Mouse (Mus musculus) hindbrain, embryonic 14.5 days (tissue): Measurements from ENCODE around the gene Fbxl17. TPM values are rescaled to one million over a fixed set of nuclear protein-coding genes. Genes with fewer than 3 reads are reported as not detected.

Source experiments
- ATAC-seq: fragments of 200-750 bp; cut with Nextera tagmentation; 2 replicates; pipeline ENCODE4 v1.8.0; 2017; ENCODE audit warnings: moderate number of reproducible peaks, mild to moderate bottlenecking, moderate TSS enrichment, moderate library complexity; ENCODE audit not compliant: low FRiP score
- DNase-seq: peaks from one replicate; pipeline ENCODE4 v3.0.0-alpha.2; 2015; ENCODE audit warnings: low spot score
- H3K27ac ChIP-seq: fragments of 300-500 bp; sonication (generic); 2 replicates; pipeline ENCODE4 v1.5.1; 2014; ENCODE audit warnings: mild to moderate bottlenecking, moderate library complexity
- H3K27me3 ChIP-seq: fragments of 300-500 bp; sonication (generic); 2 replicates; pipeline ENCODE4 v1.6.1; 2014; ENCODE audit warnings: mild to moderate bottlenecking, low read length, mixed read lengths; ENCODE audit not compliant: control insufficient read depth, insufficient read depth
- H3K36me3 ChIP-seq: fragments of 300-500 bp; sonication (generic); replicated peaks from 2 replicates; pipeline ENCODE4 v1.6.1; 2014; ENCODE audit not compliant: control insufficient read depth, insufficient read depth
- H3K4me1 ChIP-seq: fragments of 300-500 bp; sonication (generic); replicated peaks from 2 replicates; pipeline ENCODE4 v1.6.1; 2014; ENCODE audit warnings: antibody characterized with exemption, low read length, mixed read lengths; ENCODE audit not compliant: control insufficient read depth, insufficient read depth
- H3K4me2 ChIP-seq: fragments of 300-500 bp; sonication (generic); replicated peaks from 2 replicates; pipeline ENCODE4 v1.6.1; 2014; ENCODE audit warnings: mild to moderate bottlenecking, moderate library complexity
- H3K4me3 ChIP-seq: fragments of 300-500 bp; sonication (generic); replicated peaks from 2 replicates; pipeline ENCODE4 v1.5.1; 2014; ENCODE audit warnings: mild to moderate bottlenecking, low read length
- H3K9ac ChIP-seq: fragments of 300-500 bp; sonication (generic); 2 replicates; pipeline ENCODE4 v1.6.1; 2014
- H3K9me3 ChIP-seq: fragments of 300-500 bp; sonication (generic); 2 replicates; pipeline ENCODE4 v1.6.1; 2016; ENCODE audit warnings: low read length; ENCODE audit not compliant: control insufficient read depth
- whole genome bisulfite sequencing: fragments of 180-500 bp; shearing (Covaris S2); extraction: QIAGEN DNeasy Blood & Tissue Kit; methylation state at CpG from one replicate; pipeline ENCODE4 v1.1.7; 2014; 5-methylcytosine and 5-hydroxymethylcytosine counted together
- polyA plus RNA-seq: library from polyadenylated mRNA; unstranded; fragments of >200 nt; fragmentation: Nextera tagmentation; extraction: Ambion mirVana; gene quantifications from 2 replicates; pipeline ENCODE4 v1.2.1, GENCODE M21; 2014

The Fbxl17 gene
- polyA plus RNA-seq, 1 experiment from 2014 or later, result 14.5 TPM

DNA sequence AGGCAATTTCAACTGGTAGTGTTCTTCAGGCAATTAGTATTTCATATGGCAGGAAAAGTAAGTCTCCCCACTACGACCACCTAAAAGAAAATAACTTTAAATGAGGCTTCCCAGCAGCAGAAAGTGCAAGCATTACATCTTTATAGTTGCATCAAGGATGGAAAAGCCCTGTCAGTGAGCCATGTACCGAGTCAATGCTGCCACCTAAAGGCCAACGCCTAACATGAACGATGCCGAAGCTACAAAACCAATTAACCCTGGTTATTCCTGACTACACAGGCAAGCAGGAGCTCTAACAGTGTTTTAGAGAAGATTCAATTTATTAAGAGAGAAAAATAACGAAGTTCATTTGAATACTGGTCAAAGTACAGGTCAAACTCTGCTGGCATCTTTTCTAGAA is 32.0 kb downstream of the Fbxl17 start:
- H3K27ac ChIP-seq, result no peak overlapping the region
- H3K36me3 ChIP-seq, result 0 out of 2 replicates have a peak, but pooled peaks cover 3% of the 10 kb centered on the region
- no peaks in the 10 kb centered on the region for H3K9me3 ChIP-seq
- DNase-seq, result peak; percentile 89
- H3K27me3 ChIP-seq, result no peaks in the 10 kb centered on the region
- H3K4me2 ChIP-seq, result no peak overlapping the region
- whole genome bisulfite sequencing, result 3% methylated on average over 6 of the region's 6 CpGs
- H3K9ac ChIP-seq, result no peak overlapping the region
- no peak overlapping the region for H3K4me3 ChIP-seq
- 0 out of 2 replicates have a peak, but pooled peaks cover 4% of the 10 kb centered on the region for H3K4me1 ChIP-seq
- peak; percentile 60; the same call in 1 of the 2 replicates for ATAC-seq

DNA sequence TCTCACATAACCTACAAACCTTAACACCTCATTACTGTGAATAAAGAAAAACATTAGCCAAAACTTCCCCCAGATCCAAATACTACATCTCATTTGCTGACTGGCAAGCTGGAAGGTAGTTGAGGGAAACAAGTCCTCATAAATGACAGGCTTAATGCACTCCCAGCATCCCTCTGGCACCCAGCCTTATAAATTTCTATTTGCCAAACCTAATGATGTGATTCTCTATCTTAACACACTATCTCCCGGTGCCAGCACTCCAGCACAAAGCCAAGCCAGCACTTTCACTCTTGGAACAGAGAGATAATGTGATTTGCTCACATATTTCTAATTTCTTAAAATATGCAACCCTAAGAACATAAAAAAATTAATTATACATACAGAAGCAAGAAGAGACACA is 34.6 kb downstream of the Fbxl17 start:
- ATAC-seq (no peak), DNase-seq (peak; percentile 50)
- H3K9me3 ChIP-seq, result no peaks in the 10 kb centered on the region
- WGBS, result 48% methylated on average over 1 of the region's 1 CpGs
- no peak overlapping the region for H3K4me2 ChIP-seq
- no peak overlapping the region for H3K9ac ChIP-seq
- H3K4me1 ChIP-seq, result 0 out of 2 replicates have a peak, but pooled peaks cover 4% of the 10 kb centered on the region
- H3K4me3 ChIP-seq, result no peak overlapping the region
- 0 out of 2 replicates have a peak, but pooled peaks cover 3% of the 10 kb centered on the region for H3K36me3 ChIP-seq
- no peaks in the 10 kb centered on the region for H3K27me3 ChIP-seq
- no peak overlapping the region for H3K27ac ChIP-seq

DNA sequence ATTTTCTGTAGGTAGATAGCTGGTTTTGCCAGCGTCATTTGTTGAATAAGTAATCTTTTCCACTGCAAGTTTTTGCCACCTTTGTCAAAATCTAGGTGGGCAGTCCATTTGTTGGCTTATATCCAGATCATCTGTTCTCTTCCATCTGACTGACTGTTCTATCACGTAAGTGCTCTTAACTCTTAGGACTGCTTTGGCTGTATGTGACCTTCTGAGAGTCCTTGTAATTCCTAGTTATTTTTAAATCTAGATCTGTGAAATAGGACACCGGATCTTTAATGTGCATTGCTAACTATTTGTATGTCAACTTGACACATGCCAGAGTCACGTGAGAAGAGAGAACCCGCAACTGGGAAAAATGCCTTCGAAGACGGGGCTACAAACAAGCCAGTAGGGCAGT is 37.3 kb downstream of the Fbxl17 start:
- no peak for DNase-seq
- no peak overlapping the region for H3K4me3 ChIP-seq
- 88% methylated on average over 7 of the region's 7 CpGs for WGBS
- no peaks in the 10 kb centered on the region for H3K27me3 ChIP-seq
- H3K4me2 ChIP-seq, result no peak overlapping the region
- no peak overlapping the region for H3K9ac ChIP-seq
- no peaks in the 10 kb centered on the region for H3K9me3 ChIP-seq
- ATAC-seq, result no peak
- 0 out of 2 replicates have a peak, but pooled peaks cover 4% of the 10 kb centered on the region for H3K4me1 ChIP-seq
- no peaks in the 10 kb centered on the region for H3K36me3 ChIP-seq
- no peak overlapping the region for H3K27ac ChIP-seq

DNA sequence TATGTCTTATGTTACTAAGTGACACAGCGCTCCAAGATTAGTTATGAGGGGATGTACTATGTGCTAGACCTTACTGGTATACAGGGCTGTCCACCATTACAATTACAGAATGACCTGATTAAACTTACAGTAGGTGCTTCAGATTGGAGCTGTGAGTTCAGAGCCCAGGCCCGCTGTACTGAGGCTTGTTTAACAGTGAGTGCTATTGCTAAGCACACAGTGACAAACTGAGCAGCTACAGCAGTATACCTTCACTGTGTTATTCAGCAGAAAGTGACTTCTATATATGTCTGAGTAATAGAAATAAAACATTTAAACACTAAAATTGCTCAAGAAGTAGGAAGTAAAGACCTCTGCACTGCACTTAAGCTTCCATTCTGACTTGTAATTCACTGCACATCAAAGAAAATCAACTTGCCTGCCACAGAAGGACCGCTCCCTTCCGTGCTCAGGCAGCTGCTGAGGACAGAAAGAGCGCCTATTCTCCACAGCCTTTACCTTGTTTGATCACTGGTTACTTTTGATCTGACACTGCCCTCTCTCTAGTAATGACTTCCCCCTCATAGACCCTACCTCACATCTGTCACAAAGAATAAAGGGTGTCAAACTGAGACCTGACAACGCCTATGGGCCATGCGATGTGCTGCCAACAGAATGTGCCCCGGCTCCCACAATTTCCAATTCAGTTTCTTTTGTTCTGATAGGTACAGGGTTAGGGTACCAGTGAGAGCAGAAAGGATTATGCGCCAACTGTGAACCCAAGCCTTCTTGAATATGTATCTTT is 39.9 kb downstream of the Fbxl17 start:
- Histone ChIP-seq H3K4me2 (no peak overlapping the region), H3K36me3 (no peaks in the 10 kb centered on the region), H3K9me3 (no peaks in the 10 kb centered on the region), H3K27me3 (no peaks in the 10 kb centered on the region), H3K4me1 (no peaks in the 10 kb centered on the region), H3K9ac (no peak overlapping the region), H3K4me3 (no peak overlapping the region), H3K27ac (no peak overlapping the region)
- ATAC-seq, result peak; percentile 74
- WGBS, result 35% methylated on average over 9 of the region's 9 CpGs
- no peak for DNase-seq

DNA sequence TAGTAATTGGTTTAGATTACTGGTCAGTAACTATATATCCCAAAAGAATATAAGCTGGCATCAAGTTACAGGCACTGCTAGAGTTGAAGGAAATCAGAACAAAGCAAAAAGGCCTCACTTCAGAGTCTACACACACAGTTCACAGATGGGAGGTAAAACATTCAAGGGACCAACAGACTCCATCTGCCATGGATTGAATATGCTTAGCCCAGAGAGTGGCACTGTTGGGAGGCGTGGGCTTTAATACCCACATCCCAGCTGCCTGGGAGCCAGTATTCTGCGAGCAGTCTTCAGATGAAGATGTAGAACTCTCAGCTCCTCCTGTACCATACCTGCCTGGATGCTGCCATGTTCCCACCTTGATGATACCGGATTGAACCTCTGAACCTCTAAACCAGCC is 41.8 kb downstream of the Fbxl17 start:
- Histone ChIP-seq H3K27me3 (no peaks in the 10 kb centered on the region), H3K4me3 (no peak overlapping the region), H3K9me3 (no peaks in the 10 kb centered on the region), H3K4me1 (no peaks in the 10 kb centered on the region), H3K27ac (no peak overlapping the region), H3K9ac (no peak overlapping the region), H3K36me3 (no peaks in the 10 kb centered on the region), H3K4me2 (no peak overlapping the region)
- WGBS, result 90% methylated on average over 3 of the region's 3 CpGs
- DNase-seq, result no peak
- no peak for ATAC-seq

DNA sequence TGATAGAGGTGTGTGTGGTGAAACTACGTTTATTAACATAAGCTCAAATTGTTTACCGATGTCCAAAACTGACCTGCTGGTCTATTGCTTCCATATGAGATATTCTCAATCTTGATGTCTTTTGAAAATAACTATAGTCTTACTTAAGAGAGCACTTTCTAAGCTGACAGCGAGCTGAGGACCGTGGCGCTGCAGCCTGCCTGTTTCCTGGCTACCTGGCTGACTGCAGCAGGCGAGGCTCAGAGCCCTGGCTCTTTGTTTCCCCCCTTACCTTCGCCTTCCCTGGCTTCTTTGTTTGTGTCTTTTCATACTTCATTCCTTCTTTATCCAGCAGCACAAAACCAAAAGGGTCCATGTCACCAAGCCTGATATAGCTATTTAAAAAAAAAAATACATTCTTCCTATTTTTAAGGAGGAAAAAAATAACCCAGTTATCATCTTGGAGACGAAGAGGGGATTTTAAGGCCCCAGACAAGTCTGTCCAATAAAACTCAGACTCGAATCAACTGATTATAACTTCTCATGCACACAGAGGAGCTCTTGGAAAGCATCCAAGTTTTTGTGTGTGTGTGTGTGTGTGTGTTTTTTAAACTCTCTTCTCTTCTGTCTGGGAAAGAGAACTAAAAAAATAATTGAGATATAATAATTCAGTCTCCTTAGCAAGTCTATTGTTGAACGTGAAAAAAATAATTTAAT is 48.4 kb downstream of the Fbxl17 start:
- H3K27ac ChIP-seq, result peak overlapping the region; percentile 71
- peak overlapping the region; percentile 36; the same call in 1 of the 2 replicates for H3K9ac ChIP-seq
- 56% methylated on average over 10 of the region's 10 CpGs for WGBS
- DNase-seq (peak; percentile 48), ATAC-seq (no peak)
- H3K4me2 ChIP-seq, result peak overlapping the region; percentile 32
- H3K4me3 ChIP-seq, result no peak overlapping the region
- H3K36me3 ChIP-seq, result no peaks in the 10 kb centered on the region
- H3K4me1 ChIP-seq, result 0 out of 2 replicates have a peak, but pooled peaks cover 4% of the 10 kb centered on the region
- H3K27me3 ChIP-seq, result no peaks in the 10 kb centered on the region
- H3K9me3 ChIP-seq, result no peaks in the 10 kb centered on the region

DNA sequence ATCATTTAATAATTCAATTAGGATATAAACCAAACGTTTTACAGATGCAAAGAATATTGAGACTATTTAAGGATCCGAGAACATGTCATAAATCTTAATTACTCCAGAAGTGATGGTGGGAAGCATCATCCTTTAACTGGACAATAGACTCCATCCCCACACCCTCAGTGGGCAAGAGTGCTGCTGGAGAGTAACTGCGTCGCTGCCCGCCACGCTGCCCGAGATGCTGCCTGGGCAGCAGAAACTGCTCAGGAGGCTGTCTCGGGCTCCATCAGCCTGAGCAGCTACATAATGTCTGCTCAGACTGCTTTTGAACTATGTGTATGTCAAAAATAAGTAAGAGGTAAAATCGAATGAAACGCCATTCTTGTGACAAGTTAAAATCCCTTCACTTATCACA is 52.1 kb downstream of the Fbxl17 start:
- no peak overlapping the region for H3K4me3 ChIP-seq
- H3K4me2 ChIP-seq, result peak overlapping the region; percentile 1; the same call in 1 of the 2 replicates
- H3K9ac ChIP-seq, result no peak overlapping the region

DNA sequence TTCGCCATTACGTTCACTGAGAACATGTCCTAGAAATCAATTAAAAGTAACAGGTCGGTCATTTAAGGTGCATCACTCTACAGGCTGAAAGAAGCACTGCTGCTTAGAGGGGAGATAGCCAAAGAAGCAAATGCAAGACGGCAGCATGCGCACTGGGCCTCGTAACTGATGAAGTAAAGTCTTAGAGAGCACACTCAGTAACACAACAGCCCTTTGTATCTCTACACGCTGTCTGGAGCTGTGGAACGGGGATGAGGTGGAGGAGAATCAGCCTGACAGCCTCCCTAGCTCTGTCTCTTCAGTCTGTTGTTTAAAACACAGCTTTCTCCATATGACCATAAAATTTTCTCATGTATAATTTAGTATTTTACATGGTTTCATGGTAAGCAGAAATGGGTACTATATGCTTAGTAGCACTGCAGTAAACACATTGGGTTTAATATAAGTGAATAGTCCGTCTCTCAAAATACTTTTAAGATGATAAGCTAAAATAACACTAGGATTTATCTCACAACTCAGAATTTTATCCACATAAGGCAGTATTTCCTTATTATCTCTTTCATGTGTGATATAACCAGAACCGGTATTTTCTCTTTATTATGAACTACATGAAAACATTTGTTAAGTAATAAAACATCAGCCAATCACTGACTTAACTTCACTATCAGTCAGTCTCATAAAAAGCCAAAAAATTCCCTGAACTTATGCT is 52.7 kb downstream of the Fbxl17 start:
- ATAC-seq, result peak; percentile 27; the same call in 1 of the 2 replicates
- Histone ChIP-seq H3K27ac (no peak overlapping the region), H3K9me3 (peaks cover 3% of the 10 kb centered on the region; the same call in 1 of the 2 replicates), H3K4me3 (no peak overlapping the region), H3K27me3 (no peaks in the 10 kb centered on the region), H3K4me1 (0 out of 2 replicates have a peak, but pooled peaks cover 4% of the 10 kb centered on the region), H3K4me2 (0 out of 2 replicates have a peak overlapping the region, but pooled peaks have one; percentile 1), H3K36me3 (no peaks in the 10 kb centered on the region), H3K9ac (no peak overlapping the region)
- WGBS, result 63% methylated on average over 10 of the region's 10 CpGs
- no peak for DNase-seq

More for the DNA sequence above, 52.1 kb downstream of the Fbxl17 start:
- Histone ChIP-seq H3K27me3 (no peaks in the 10 kb centered on the region), H3K4me1 (0 out of 2 replicates have a peak, but pooled peaks cover 4% of the 10 kb centered on the region), H3K9me3 (peaks cover 3% of the 10 kb centered on the region; the same call in 1 of the 2 replicates), H3K36me3 (no peaks in the 10 kb centered on the region), H3K27ac (no peak overlapping the region)
- ATAC-seq (no peak), DNase-seq (no peak)
- 71% methylated on average over 10 of the region's 10 CpGs for WGBS

DNA sequence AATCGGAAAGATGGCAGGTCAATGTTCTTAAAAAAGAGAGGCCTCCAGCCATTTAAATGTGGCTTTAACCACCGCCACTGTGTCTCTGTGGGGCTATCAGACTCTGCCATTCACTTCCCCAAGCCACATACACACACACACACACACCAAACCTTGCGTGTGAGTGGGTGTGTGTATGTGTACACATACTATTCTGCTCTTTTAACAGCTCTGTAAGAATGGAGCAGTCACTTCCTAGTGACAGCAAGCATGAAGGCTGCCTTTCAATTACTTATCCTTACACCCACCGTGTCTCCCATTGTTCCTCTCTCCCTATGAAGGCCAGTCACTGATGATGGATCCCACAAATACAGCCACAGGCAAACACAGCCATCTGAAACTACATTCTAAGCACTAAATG is 54.6 kb downstream of the Fbxl17 start:
- ATAC-seq, result no peak
- Histone ChIP-seq H3K9ac (no peak overlapping the region), H3K27ac (peak overlapping the region; percentile 53; the same call in 1 of the 2 replicates), H3K4me2 (no peak overlapping the region), H3K4me3 (no peak overlapping the region), H3K4me1 (no peaks in the 10 kb centered on the region), H3K36me3 (no peaks in the 10 kb centered on the region), H3K27me3 (no peaks in the 10 kb centered on the region), H3K9me3 (peaks cover 3% of the 10 kb centered on the region; the same call in 1 of the 2 replicates)
- 66% methylated on average over 4 of the region's 4 CpGs for WGBS
- no peak for DNase-seq
